Mouse (Mus musculus) mouse trophoblast stem cell (cell line): ENCODE measurements around the gene Ncapg2.

Source experiments
- in situ Hi-C, 2 experiments: fragments of 300-500 bp; cut with MseI, MboI; formaldehyde crosslinking; loops; 2 replicates in 1 of 2; 3 replicates in 1 of 2; pipeline ENCODE4 v1.15.1; 2025

The Ncapg2 gene

DNA sequence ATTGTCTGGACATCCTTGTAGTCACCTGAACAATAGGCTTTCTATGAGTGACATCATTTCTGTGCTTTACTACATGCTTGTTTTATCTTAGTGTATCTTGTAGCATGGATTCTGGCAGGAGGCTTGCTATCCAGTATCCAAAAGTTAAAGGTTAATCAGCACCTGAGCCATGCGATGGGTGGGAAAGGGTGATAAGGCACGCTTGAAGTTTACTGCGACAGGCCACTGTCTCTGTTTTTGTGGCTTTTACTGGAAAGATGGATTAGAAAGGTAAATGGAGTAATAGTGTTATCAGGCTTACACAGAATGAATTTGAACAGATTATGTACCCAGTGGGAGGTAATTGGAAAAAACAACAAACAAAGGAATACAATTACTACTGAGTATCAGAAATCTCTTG lies 37.0 kb downstream of the Ncapg2 start:
- in situ Hi-C loops, result no loop called here

DNA sequence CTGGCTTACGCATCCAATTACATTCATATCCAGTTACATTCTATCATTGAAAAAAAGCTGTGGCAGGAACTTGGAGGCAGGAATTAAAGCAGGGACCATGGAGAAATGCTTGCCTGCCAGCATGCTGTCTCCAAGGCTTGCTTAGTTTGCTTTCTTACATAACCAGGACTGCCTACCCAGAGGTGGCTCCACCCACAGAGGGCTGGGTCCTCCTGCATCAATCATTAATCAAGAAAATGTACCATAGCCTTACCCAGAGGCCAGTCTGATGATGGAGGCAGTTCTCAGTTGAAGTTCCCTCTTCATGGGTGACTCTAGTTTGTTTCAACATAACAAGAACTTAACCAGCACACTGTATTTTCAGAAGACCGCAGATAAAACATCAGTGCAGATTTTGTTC lies 44.3 kb downstream of the Ncapg2 start:
- in situ Hi-C loops, result no loop called here

DNA sequence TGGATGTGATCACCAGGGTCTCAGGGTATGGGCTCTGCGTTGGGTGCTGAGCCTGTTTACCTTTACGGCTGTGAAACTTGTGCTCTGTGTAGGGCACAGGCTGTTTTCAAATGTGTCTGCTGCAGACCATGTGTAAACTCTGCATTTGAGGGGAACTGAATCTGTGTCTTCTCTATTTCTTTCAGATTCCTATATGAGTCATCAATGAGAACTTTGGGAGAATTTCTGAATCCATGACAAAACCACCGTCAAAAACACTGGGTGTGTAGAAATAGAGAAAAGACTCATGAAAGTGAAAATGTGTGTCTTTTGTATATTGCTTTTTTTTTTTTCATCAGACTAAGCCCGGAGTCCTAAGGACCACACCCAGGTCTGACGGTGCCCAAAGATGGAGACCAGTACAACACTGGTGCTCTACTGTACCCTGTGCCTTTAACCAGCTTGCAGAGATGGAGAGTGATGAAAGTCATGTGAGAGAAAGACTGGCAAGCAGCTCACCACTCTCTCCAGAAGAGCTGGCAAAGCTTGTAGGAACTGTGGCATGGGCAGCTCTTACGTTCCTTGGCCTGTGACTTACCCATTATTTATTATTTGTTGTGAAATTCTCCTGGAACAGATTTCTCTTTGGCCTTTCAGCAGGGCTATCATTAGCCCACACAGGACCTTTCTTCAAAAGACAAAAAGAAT lies 55.3 kb downstream of the Ncapg2 start:
- in situ Hi-C loops, result no loop called here

DNA sequence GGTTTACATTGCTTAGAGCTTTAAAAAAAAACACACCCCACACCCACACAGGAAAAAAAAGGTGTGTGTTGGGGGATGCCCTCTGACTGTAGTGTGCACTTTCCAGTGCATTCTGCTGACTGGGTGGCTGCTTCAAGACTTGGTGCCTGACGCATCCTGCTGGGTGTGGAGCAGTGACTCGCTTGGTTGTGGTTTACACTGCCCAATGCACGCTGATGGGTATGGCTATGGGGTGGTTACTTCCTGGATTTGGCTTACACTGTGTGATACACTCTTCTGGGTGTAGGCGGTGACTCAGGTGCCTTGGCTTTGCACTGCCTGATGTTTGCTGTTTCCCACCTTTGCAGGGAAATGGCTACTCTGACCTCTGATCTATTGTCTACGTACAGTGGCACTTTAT lies 61.8 kb downstream of the Ncapg2 start:
- in situ Hi-C loops, result no loop called here

DNA sequence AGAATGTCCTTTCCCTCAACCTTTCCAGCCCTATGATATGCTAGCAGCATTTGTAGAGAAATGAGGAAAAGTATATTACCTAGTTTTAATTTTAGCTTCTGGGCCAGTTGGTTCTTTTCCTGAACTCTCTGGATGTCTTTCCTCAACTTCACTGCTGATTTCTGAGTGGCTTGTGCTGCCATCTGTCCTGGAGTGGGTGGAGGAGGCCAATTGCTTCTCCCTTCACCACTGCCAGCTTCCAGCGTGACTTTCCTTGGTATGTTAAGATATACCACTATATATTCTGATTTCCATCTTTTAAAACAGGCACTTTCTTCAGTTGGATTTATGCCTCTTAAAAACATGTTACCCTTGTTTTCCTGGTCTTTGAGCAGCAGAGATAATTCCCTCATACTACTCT lies 63.1 kb downstream of the Ncapg2 start:
- in situ Hi-C loops, result no loop called here

DNA sequence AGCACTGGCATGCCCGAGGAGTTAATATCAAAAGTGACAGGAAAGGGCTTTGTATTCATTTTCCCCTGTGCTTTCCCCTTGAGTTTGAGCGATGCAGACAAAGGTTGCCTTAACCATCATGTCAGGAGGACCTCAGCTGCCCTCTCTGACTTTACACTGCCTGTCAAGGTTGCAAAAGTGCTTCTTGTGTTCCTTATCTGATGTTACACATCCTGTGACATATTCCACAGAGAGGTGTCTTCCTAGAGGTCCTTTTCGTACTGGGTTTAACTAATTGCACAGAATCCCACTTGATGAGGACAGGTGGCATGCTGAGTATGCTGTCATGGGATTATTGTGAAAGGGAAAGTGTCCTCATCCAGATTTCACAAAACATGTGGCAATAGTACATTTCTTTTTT lies 63.9 kb downstream of the Ncapg2 start:
- in situ Hi-C loops, result no loop called here

DNA sequence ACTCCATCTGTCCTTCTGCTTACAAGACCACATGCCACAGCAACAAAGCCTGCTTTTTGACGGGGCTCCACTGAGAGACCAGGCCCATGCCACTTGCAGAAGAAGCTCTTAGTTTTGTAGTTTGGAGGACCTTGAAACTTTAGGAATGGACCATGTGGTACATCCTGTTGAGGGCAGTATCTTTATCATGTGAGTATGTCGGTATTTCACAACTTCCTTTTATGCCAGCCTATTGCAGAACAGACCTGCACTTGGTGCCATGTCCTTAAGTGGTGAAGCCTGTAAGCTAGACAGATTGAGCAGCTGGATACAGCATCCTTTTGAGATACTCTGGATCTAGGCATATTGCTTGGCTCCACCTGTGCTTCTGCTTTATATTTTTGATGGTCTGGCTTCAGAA lies 68.1 kb downstream of the Ncapg2 start:
- in situ Hi-C loops, result no loop called here

DNA sequence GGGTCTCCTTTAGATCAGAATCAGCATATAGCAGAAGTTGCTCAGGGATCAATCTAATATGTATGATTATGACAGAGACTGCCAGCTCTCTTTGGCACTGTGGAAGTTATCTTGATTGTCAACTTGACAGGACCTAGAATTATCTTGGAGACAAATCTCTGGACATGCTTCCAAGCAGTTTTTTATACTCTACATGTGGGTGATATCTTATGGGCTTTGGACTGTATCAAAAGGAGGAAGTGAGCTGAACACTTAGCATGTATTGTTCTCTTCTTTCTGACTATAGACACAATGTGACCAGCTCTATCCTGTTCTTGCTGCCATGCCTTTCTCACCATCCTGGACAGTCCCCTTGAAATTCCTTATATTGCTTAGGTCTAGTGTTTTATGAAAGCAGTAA lies 68.6 kb downstream of the Ncapg2 start:
- in situ Hi-C loops, result no loop called here

DNA sequence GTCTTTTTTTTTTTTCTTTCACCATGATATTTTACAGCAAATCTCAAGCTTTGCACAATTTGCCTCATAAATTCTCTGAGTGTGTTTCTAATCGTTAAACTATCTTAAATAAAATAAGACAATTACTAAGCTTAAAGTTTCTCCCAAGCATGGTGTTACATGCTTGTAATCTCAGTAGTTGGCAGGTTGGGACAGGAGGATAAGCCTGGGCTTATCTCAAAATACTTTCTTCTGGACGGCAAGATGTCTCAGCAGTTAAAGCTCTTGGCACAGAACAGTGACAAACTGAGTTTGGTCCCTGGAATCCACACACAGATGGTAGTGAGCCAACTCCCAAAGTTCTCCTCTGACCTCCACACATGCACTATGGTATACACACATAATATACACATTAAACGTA lies 69.5 kb downstream of the Ncapg2 start:
- in situ Hi-C loops, result no loop called here

DNA sequence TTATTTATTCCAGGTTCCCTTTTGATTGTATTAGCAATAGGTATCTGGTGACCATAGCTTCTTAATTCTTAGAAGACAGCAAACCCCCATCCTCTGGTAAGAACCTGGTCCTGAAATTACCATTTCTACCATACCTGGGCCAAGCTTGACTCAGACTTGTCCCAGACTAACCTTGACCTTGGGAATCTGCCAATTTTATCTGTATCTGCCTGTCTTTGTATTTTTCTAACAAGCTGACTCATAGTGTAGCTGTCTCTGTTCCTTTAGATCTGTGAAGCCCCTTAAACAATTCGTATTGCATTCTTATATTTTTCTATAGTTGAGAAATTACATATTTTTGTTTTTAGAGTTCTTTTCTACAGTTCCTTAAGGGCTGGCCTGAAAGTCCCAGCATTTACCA lies 73.6 kb downstream of the Ncapg2 start:
- in situ Hi-C loops, result no loop called here

DNA sequence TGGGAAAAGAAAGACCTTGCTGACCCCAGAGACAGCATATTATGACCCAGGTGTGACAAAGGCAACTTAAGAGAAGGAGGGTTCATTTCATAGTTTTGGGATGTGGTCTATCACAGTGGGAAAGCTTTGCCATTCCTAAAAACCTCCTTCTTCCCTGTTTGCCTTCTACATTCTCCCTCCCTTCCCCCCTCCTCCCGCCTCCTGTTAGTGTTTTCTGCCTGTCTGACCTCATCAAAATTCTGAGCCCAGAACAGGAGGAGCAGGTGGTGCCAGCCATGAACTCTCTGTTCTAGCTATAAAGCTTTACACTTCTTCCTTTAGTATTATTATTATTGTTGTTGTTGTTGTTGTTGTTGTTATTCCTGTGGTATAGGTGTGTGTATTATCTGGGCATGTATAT lies 76.7 kb downstream of the Ncapg2 start:
- in situ Hi-C loops, result no loop called here

DNA sequence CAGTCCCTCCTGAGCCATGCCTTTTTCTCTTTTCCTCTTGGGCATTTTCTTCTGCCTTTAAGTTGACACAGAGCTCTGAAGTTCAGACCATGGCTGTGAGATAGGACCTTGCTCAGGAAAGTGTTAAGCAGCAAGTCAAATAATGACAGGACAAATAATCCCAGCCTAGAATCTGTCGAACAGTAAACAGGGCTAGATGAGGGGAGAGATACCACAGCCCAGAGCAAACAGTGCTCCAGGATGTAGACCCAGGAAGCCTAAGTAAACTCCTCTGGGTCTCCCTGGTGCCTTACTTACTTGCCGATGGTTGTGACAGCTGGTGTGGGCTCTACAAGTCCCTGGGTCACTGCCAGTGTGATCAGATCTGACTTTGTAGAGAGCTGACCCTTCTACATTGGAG lies 78.4 kb downstream of the Ncapg2 start:
- in situ Hi-C loops, result no loop called here

DNA sequence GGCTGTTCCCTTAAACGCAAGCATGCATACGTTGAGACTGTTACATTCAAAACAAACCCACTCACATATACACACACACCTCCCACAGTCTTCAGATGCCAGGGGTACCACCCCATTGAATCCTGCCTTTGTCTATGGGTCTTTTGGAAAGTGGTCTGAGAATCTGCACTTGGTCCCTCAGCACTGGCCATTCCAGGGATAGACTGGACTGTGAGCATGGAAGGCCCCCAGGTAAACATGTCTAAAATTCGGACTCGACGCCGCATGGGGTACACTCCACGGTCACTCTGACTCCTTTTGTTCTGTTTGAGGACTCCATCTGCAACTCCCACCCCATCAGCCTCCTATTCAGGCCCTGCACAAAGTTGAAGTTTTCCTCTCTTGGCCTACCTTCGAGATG lies 79.8 kb downstream of the Ncapg2 start:
- in situ Hi-C loops, result no loop called here

DNA sequence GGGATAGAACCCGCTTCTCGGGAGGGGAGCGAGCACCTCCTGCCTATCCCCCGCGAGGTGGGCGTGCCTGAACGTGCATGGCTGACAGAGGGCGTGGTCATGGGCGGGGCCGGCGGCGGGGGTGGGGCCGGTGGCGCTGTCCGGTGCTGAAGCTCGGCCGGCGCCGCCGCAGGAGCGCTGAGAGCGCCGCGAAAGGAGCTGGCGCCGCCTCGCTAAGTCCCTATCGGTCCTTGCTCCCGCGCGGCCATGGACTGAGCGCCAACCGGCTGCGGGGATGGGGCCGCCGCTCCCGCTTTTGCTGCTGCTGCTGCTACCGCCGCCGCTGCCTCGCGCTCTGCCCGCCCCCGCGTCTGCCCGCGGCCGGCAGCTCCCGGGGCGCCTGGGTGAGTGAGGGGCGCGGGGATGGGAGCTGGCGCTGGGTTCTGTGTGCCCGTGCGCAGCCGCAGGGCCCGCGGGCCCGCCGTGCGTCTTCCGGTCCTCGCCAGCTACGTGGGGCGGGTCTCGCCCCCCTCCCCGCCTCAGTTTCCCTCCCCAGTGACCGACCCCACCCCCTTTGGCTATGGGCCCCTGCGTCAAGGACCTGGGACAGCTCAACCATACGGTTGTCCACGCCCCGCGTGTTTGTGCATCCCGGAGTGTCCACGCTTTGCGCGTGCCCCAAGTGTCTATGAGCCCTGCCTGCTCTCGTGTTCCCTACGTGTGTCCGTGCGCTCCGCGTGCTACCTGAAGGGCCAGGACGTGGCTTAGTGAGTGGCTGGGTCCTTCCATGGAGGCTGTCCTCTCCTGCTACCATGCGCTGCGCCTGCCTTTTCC lies 80.6 kb downstream of the Ncapg2 start, which contains the start of gene Ptprn2:
Gene Ptprn2, plus strand, starts transcription at position 130 of the 813 bp plus-strand sequence.
- in situ Hi-C loops, result no loop called here

DNA sequence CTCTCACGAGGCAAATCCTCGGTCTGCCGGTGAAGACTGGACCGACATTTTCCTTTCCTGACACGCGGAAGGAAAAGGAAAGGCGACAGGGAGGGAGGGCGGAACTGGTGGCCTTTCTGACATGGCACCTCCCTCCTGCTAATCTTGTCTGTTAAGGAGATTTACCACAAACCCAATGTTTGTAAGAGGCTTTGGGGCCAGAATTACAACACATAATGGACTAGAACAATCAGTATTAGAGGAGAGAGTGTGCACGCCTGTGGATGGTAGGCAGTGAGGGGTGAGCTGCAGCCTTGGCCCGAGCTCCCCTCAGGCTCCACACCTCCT lies 81.2 kb downstream of the Ncapg2 start:
- in situ Hi-C loops, result no loop called here

DNA sequence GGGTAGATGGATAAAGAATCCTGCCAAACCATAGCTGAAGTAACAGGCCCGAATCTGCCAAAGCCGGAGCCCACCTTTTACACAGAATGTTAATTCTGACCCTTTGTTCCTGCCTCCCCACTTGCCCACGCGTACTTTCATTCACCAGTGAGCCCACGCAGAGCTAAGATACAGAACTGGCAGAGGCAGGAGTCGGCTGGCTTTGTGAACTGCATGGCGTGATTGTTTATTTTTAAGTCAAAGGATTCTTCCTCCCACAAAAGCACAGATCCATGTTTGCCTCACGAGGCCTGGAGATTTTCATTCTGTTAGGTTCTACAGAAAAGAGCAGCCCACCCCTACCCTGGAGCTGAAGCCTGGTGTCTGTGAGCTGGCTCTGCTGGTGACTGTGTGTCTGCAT lies 83.6 kb downstream of the Ncapg2 start:
- in situ Hi-C loops, result no loop called here

DNA sequence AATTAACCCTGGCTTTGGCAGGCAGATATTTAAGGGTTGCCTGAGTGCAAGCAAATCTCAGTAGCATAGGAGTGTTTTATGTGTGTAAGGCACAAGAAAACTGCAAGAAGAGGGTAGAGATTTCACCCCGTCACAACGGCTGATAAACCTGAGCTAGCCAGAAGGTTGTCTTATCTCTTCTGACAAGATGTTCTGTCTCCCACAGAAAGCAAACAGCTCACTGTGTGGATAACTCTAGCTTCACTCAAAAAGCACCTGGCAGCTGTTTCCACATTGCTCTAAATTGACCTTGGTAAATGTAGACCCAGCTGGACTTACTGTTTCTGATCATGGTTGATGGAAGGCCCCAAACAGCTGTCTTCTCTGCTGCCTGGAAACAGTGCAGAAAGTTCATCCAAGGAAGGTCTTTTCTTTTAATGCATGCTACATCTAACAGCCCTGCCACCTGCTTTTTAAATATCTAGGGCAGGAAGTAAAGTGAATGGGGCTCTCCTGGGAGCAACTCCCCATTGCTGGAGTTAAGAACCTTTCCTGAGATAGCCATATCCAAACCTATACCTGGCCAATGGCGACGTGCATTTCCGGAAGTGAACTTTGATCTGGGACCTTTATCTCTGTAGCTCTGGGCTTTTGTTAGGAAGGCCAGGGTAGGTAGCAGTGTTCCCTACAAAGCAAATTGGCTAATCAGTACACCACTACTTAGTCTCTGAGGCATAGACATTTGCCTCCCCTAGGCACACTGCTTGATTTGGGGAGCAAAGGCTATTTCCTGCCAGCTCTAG lies 85.6 kb downstream of the Ncapg2 start:
- in situ Hi-C loops, result no loop called here

DNA sequence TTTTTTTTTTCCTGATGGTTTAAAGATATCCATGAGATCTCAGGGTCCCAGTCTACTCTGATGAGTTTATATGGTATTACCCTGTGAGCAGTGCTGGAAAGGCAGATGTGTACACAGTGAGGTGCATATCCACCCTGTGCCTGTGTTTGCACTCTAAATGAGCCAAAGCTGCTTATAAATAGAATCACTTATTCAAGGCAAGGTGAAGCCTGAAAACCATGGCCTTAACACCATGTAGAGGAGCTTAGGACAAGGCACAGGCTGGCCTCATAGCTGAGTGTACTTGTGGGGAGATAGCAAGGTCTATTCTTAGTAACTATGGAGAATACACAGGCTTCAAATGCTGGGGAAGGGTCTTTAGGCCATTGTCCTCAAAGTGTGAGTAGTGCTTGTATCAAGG lies 93.5 kb downstream of the Ncapg2 start:
- in situ Hi-C loops, result no loop called here

DNA sequence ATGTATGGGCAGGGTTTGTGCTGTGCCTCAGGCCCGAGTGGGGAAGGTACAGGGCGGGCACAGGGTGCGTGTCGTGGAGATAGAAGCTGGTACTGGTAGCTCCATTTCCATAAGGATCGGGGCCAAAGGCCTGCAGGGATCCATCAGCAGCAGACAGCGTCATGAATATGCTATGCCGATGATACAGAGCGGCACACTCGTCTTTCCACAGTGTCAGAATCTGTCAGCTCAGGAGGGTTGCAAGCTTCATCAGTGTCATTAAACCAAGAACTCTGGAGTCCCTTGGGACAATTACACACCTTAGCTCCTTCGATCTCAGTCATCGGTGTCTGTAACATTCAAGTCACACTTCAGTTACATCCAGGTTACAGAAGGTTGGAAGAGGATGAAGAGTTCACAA lies 95.5 kb downstream of the Ncapg2 start:
- in situ Hi-C loops, result no loop called here

DNA sequence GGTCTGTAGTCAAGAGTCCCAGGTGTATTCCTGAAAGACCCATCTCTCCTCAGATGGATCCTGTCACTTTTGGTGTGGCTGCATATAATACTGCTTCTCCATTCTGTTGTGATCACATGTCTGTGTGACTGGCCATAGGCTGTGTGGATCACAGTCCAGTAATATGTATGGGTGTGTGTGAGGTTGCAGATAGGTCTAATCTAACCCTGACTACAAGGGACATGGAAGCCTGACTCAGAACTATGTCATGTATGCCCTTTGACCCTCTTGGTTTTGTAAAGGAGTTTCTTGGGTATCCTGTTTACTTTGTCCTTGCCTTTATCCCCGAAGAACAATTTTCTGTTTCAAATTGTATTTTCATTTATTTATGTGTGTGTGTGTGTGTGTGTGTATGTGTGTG lies 107.3 kb downstream of the Ncapg2 start:
- in situ Hi-C loops, result no loop called here
